Mouse (Mus musculus) neural tube, embryonic 11.5 days (tissue): ENCODE measurements around the gene Ndufa10. TPM values are rescaled to one million over a fixed set of nuclear protein-coding genes. Genes with fewer than 3 reads are reported as not detected.
A peak's percentile ranks its signal among the peaks of the same experiment; 100 is the strongest.

ENCODE experiments used
- ATAC-seq: fragments of 200-750 bp; cut with Nextera tagmentation; 2 replicates; pipeline ENCODE4 v1.8.0; 2017; ENCODE audit warnings: moderate number of reproducible peaks, mild to moderate bottlenecking, moderate TSS enrichment, moderate library complexity; ENCODE audit not compliant: insufficient read depth, low FRiP score, low TSS enrichment
- DNase-seq: peaks from one replicate; pipeline ENCODE4 v3.0.0-alpha.2; 2015; ENCODE audit warnings: low spot score
- H3K27ac ChIP-seq: fragments of 300-500 bp; sonication (generic); 2 replicates; pipeline ENCODE4 v1.5.1; 2014; ENCODE audit warnings: low read depth, mild to moderate bottlenecking, low read length
- H3K27me3 ChIP-seq: fragments of 300-500 bp; sonication (generic); 2 replicates; pipeline ENCODE4 v1.6.1; 2014; ENCODE audit warnings: mild to moderate bottlenecking, low read length, mixed read lengths; ENCODE audit not compliant: control insufficient read depth, insufficient read depth
- H3K36me3 ChIP-seq: fragments of 300-500 bp; sonication (generic); 2 replicates; pipeline ENCODE4 v1.6.1; 2014; ENCODE audit warnings: mild to moderate bottlenecking, low read length, moderate library complexity, mixed read lengths; ENCODE audit not compliant: control insufficient read depth, insufficient read depth
- H3K4me1 ChIP-seq: fragments of 300-500 bp; sonication (generic); 2 replicates; pipeline ENCODE4 v1.6.1; 2014; ENCODE audit warnings: low read length, mixed read lengths; ENCODE audit not compliant: control insufficient read depth, insufficient read depth
- H3K4me2 ChIP-seq: fragments of 300-500 bp; sonication (generic); 2 replicates; pipeline ENCODE4 v1.6.1; 2014; ENCODE audit warnings: low read depth, mild to moderate bottlenecking, moderate library complexity
- H3K4me3 ChIP-seq: fragments of 300-500 bp; sonication (generic); 2 replicates; pipeline ENCODE4 v1.5.1; 2014; ENCODE audit warnings: low read depth, low read length
- H3K9ac ChIP-seq: fragments of 300-500 bp; sonication (generic); 2 replicates; pipeline ENCODE4 v1.6.1; 2014; ENCODE audit warnings: mild to moderate bottlenecking, low read length
- H3K9me3 ChIP-seq: fragments of 300-500 bp; sonication (generic); 2 replicates; pipeline ENCODE4 v1.6.1; 2016; ENCODE audit warnings: low read length; ENCODE audit not compliant: control insufficient read depth
- WGBS: fragments of 180-500 bp; shearing (Covaris S2); extraction: QIAGEN DNeasy Blood & Tissue Kit; methylation state at CpG from one replicate; pipeline ENCODE4 v1.1.7; 2014; 5-methylcytosine and 5-hydroxymethylcytosine counted together
- polyA plus RNA-seq: library from polyadenylated mRNA; unstranded; fragments of >200 nt; fragmentation: Nextera tagmentation; extraction: Ambion mirVana; gene quantifications from 2 replicates; pipeline ENCODE4 v1.2.1, GENCODE M21; 2014

Ndufa10 gene
- polyA plus RNA-seq, 1 experiment from 2014 or later: 296 TPM

- 2% methylated on average over 10 of the region's 10 CpGs for WGBS
- H3K27ac ChIP-seq: no peak overlapping the region
- no peaks in the 10 kb centered on the region for H3K27me3 ChIP-seq
- H3K9ac ChIP-seq: peak overlapping the region; percentile 64
- peaks cover 6% of the 10 kb centered on the region; the same call in 1 of the 2 replicates for H3K4me1 ChIP-seq
- peak overlapping the region; percentile 92 for H3K4me2 ChIP-seq
- H3K9me3 ChIP-seq: no peaks in the 10 kb centered on the region
- H3K36me3 ChIP-seq: peaks cover 2% of the 10 kb centered on the region; the same call in 1 of the 2 replicates
- DNase-seq (no peak), ATAC-seq (no peak; the same call in none of the 2 replicates)
- peak overlapping the region; percentile 97 for H3K4me3 ChIP-seq
Observed at GRCm38 (mm10) chr1:92474066-92474578, 462 bp upstream of the Ndufa10 start.

- Histone ChIP-seq H3K4me3 (no peak overlapping the region), H3K27ac (no peak overlapping the region), H3K27me3 (no peaks in the 10 kb centered on the region), H3K4me1 (peaks cover 6% of the 10 kb centered on the region; the same call in 1 of the 2 replicates), H3K9me3 (no peaks in the 10 kb centered on the region), H3K36me3 (peaks cover 14% of the 10 kb centered on the region), H3K9ac (no peak overlapping the region), H3K4me2 (no peak overlapping the region)
- no peak for DNase-seq
- ATAC-seq: no peak
- 92% methylated on average over 4 of the region's 4 CpGs for WGBS
Observed at GRCm38 (mm10) chr1:92468891-92469290, 4.8 kb downstream of the Ndufa10 start.

GRCm38 (mm10) chr1:92458416-92458815, 15.2 kb downstream of the Ndufa10 start:
- no peak overlapping the region for H3K27ac ChIP-seq
- peaks cover 20% of the 10 kb centered on the region for H3K36me3 ChIP-seq

GRCm38 (mm10) chr1:92457758-92458157, 15.9 kb downstream of the Ndufa10 start:
- Histone ChIP-seq H3K4me1 (no peaks in the 10 kb centered on the region), H3K9me3 (no peaks in the 10 kb centered on the region), H3K4me3 (no peak overlapping the region), H3K4me2 (no peak overlapping the region), H3K27ac (no peak overlapping the region), H3K36me3 (peaks cover 20% of the 10 kb centered on the region), H3K9ac (no peak overlapping the region), H3K27me3 (no peaks in the 10 kb centered on the region)
- ATAC-seq: no peak
- DNase-seq: no peak

More at GRCm38 (mm10) chr1:92458416-92458815, 15.2 kb downstream of the Ndufa10 start:
- ATAC-seq (no peak), DNase-seq (no peak)
- Histone ChIP-seq H3K4me3 (no peak overlapping the region), H3K27me3 (no peaks in the 10 kb centered on the region), H3K4me2 (no peak overlapping the region), H3K9ac (no peak overlapping the region), H3K4me1 (no peaks in the 10 kb centered on the region), H3K9me3 (no peaks in the 10 kb centered on the region)
- WGBS: 91% methylated on average over 6 of the region's 6 CpGs

- no peak for DNase-seq
- H3K27me3 ChIP-seq: no peaks in the 10 kb centered on the region
- H3K27ac ChIP-seq: no peak overlapping the region
- H3K9me3 ChIP-seq: no peaks in the 10 kb centered on the region
- 77% methylated on average over 8 of the region's 8 CpGs for WGBS
- peaks cover 12% of the 10 kb centered on the region for H3K36me3 ChIP-seq
- H3K4me3 ChIP-seq: no peak overlapping the region
- H3K4me1 ChIP-seq: no peaks in the 10 kb centered on the region
- H3K4me2 ChIP-seq: no peak overlapping the region
- no peak for ATAC-seq
- H3K9ac ChIP-seq: no peak overlapping the region
Observed at GRCm38 (mm10) chr1:92453751-92454445, 19.8 kb downstream of the Ndufa10 start.

GRCm38 (mm10) chr1:92448293-92448692, 25.4 kb downstream of the Ndufa10 start:
- no peak overlapping the region for H3K9ac ChIP-seq
- no peak overlapping the region for H3K27ac ChIP-seq
- H3K9me3 ChIP-seq: no peaks in the 10 kb centered on the region
- 90% methylated on average over 3 of the region's 3 CpGs for WGBS
- ATAC-seq (no peak), DNase-seq (no peak)
- no peaks in the 10 kb centered on the region for H3K4me1 ChIP-seq
- H3K4me3 ChIP-seq: no peak overlapping the region
- no peaks in the 10 kb centered on the region for H3K27me3 ChIP-seq
- H3K36me3 ChIP-seq: peaks cover 6% of the 10 kb centered on the region; the same call in 1 of the 2 replicates
- H3K4me2 ChIP-seq: no peak overlapping the region

- H3K9ac ChIP-seq: no peak overlapping the region
- ATAC-seq (no peak), DNase-seq (no peak)
- no peaks in the 10 kb centered on the region; the same call in 1 of the 2 replicates for H3K4me1 ChIP-seq
- WGBS: 84% methylated on average over 6 of the region's 6 CpGs
- no peak overlapping the region for H3K27ac ChIP-seq
- no peaks in the 10 kb centered on the region for H3K9me3 ChIP-seq
- H3K4me2 ChIP-seq: no peak overlapping the region
- no peak overlapping the region for H3K4me3 ChIP-seq
- no peaks in the 10 kb centered on the region for H3K27me3 ChIP-seq
- peaks cover 11% of the 10 kb centered on the region for H3K36me3 ChIP-seq
Observed at GRCm38 (mm10) chr1:92441453-92442063, 32.1 kb downstream of the Ndufa10 start.

- no peaks in the 10 kb centered on the region for H3K9me3 ChIP-seq
- no peaks in the 10 kb centered on the region for H3K27me3 ChIP-seq
- DNase-seq (no peak), ATAC-seq (no peak)
- H3K4me3 ChIP-seq: no peak overlapping the region
- no peak overlapping the region for H3K27ac ChIP-seq
- H3K4me2 ChIP-seq: no peak overlapping the region
- no peak overlapping the region for H3K9ac ChIP-seq
- WGBS: 92% methylated on average over 9 of the region's 9 CpGs
- peaks cover 8% of the 10 kb centered on the region for H3K36me3 ChIP-seq
- H3K4me1 ChIP-seq: no peaks in the 10 kb centered on the region; the same call in 1 of the 2 replicates
Observed at GRCm38 (mm10) chr1:92440066-92440750, 33.5 kb downstream of the Ndufa10 start.
